Mouse (Mus musculus) lung, postnatal 0 days (tissue): ENCODE data around the gene Pecr. TPM values are rescaled to one million over a fixed set of nuclear protein-coding genes. Genes with fewer than 3 reads are reported as not detected.
"Not testable (repeated sequence)": the region's sequence is repeated elsewhere in the genome, so short reads cannot be mapped to it uniquely, and the experiment has no call there.

Experiments
- ATAC-seq: fragments of 200-750 bp; cut with Nextera tagmentation; 2 replicates; pipeline ENCODE4 v1.8.0; 2017; ENCODE audit warnings: moderate library complexity
- DNase-seq: peaks from one replicate; pipeline ENCODE4 v3.0.0-alpha.2; 2016; ENCODE audit warnings: low spot score
- H3K27ac ChIP-seq: fragments of 300-500 bp; sonication (generic); 2 replicates; pipeline ENCODE4 v1.5.1; 2014; ENCODE audit warnings: antibody characterized with exemption, mild to moderate bottlenecking, low read length, mixed read lengths
- H3K27me3 ChIP-seq: fragments of 300-500 bp; sonication (generic); replicated peaks from 2 replicates; pipeline ENCODE4 v1.6.1; 2014; ENCODE audit warnings: low read length, mixed read lengths; ENCODE audit not compliant: insufficient read depth
- H3K36me3 ChIP-seq: fragments of 300-500 bp; sonication (generic); 2 replicates; pipeline ENCODE4 v1.6.1; 2014; ENCODE audit warnings: low read length, mixed read lengths; ENCODE audit not compliant: insufficient read depth
- H3K4me1 ChIP-seq: fragments of 300-500 bp; sonication (generic); 2 replicates; pipeline ENCODE4 v1.6.1; 2014; ENCODE audit warnings: antibody characterized with exemption, low read depth, low read length, mixed read lengths; ENCODE audit not compliant: insufficient read depth
- H3K4me2 ChIP-seq: fragments of 300-500 bp; sonication (generic); replicated peaks from 2 replicates; pipeline ENCODE4 v1.6.1; 2014; ENCODE audit warnings: low read depth, mild to moderate bottlenecking, low read length, moderate library complexity, mixed read lengths
- H3K4me3 ChIP-seq: fragments of 300-500 bp; sonication (generic); 2 replicates; pipeline ENCODE4 v1.5.1; 2014; ENCODE audit warnings: low read depth, low read length
- H3K9ac ChIP-seq: fragments of 300-500 bp; sonication (generic); replicated peaks from 2 replicates; pipeline ENCODE4 v1.6.1; 2014; ENCODE audit warnings: low read depth, mild to moderate bottlenecking
- H3K9me3 ChIP-seq: fragments of 300-500 bp; sonication (generic); 2 replicates; pipeline ENCODE4 v1.6.1; 2016; ENCODE audit warnings: low read length, mixed read lengths
- CTCF ChIP-seq: IDR thresholded peaks from 2 replicates; pipeline ENCODE4 v1.5.1; 2016; ENCODE audit warnings: antibody characterized with exemption, mild to moderate bottlenecking
- EP300 ChIP-seq: IDR thresholded peaks from 2 replicates; pipeline ENCODE4 v1.6.1; 2016; ENCODE audit warnings: antibody characterized with exemption, mild to moderate bottlenecking, control low read depth
- WGBS: fragments of 180-500 bp; shearing (Covaris S2); extraction: QIAGEN DNeasy Blood & Tissue Kit; methylation state at CpG from one replicate; pipeline ENCODE4 v1.1.7; 2014; 5-methylcytosine and 5-hydroxymethylcytosine counted together
- polyA plus RNA-seq: library from polyadenylated mRNA; unstranded; fragments of >200 nt; fragmentation: Nextera tagmentation; extraction: Ambion mirVana; gene quantifications from 2 replicates; pipeline ENCODE4 v1.2.1, GENCODE M21; 2015

Gene Pecr
- polyA plus RNA-seq, 1 experiment from 2014 or later: 12.0 TPM

GRCm38 (mm10) chr1:72254545-72255061 lies 29.5 kb downstream of the Pecr start:
- peak overlapping the region; percentile 80 for H3K27ac ChIP-seq
- peaks cover 2% of the 10 kb centered on the region; the same call in 1 of the 2 replicates for H3K4me1 ChIP-seq
- H3K4me3 ChIP-seq: peak overlapping the region; percentile 41
- TF ChIP-seq CTCF (peak; percentile 46), EP300 (no peak)
- DNase-seq (peak; percentile 93), ATAC-seq (peak; percentile 96)
- peak overlapping the region; percentile 52; the same call in 1 of the 2 replicates for H3K9ac ChIP-seq
- no peaks in the 10 kb centered on the region for H3K9me3 ChIP-seq
- no peaks in the 10 kb centered on the region for H3K36me3 ChIP-seq
- H3K4me2 ChIP-seq: peak overlapping the region; percentile 65
- H3K27me3 ChIP-seq: no peaks in the 10 kb centered on the region
- 5% methylated on average over 35 of the region's 35 CpGs for WGBS

DNA sequence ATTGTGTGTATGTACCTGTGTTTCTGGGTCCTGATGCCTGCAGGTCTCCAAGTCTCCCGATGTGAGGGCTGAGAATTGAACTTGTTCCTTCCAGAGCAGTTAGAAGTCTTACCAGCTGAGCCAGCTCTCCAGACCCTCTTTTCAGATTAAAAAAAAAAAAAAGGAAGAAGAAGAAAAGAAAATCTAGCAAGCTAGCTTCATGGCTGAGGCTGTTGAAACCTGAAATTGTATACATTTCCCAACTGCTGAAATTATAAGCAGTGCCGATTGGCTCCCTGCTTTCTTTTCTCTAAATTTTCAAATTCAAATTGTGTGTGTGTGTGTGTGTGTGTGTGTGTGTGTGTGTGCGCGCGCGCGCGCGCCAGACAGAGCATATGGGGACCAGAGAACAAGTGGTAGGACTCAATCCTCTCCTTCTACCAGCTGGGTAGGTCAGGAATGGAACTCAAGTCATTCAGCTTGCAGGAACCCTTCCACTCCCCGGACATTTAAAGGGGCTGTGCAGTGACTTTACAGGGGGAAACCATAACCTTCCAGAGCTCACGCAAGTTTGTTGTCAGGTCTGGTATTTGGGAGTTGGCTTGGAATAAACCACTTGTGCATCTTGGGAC lies 30.1 kb downstream of the Pecr start:
- Histone ChIP-seq H3K4me1 (peaks cover 2% of the 10 kb centered on the region; the same call in 1 of the 2 replicates), H3K9me3 (no peaks in the 10 kb centered on the region), H3K4me2 (peak overlapping the region; percentile 65), H3K36me3 (no peaks in the 10 kb centered on the region), H3K27me3 (no peaks in the 10 kb centered on the region), H3K27ac (peak overlapping the region; percentile 80; the same call in 1 of the 2 replicates), H3K4me3 (peak overlapping the region; percentile 41), H3K9ac (no peak overlapping the region)
- 26% methylated on average over 11 of the region's 11 CpGs for WGBS
- TF ChIP-seq EP300 (no peak), CTCF (no peak)
- ATAC-seq (peak; percentile 23), DNase-seq (peak; percentile 19)

- Histone ChIP-seq H3K4me2 (no peak overlapping the region), H3K4me3 (no peak overlapping the region), H3K27ac (no peak overlapping the region), H3K9me3 (no peaks in the 10 kb centered on the region), H3K9ac (no peak overlapping the region), H3K36me3 (no peaks in the 10 kb centered on the region), H3K27me3 (no peaks in the 10 kb centered on the region), H3K4me1 (peaks cover 2% of the 10 kb centered on the region; the same call in 1 of the 2 replicates)
- ATAC-seq (no peak), DNase-seq (no peak)
- TF ChIP-seq EP300 (no peak), CTCF (no peak)
- 87% methylated on average over 1 of the region's 1 CpGs for WGBS
These were observed 32.3 kb downstream of the Pecr start for GRCm38 (mm10) chr1:72251806-72252205.

- WGBS: 48% methylated on average over 9 of the region's 9 CpGs
- not testable (repeated sequence) for H3K27me3 ChIP-seq, H3K36me3 ChIP-seq, H3K4me2 ChIP-seq, H3K9me3 ChIP-seq, H3K4me3 ChIP-seq, H3K4me1 ChIP-seq, ATAC-seq, H3K27ac ChIP-seq, H3K9ac ChIP-seq, DNase-seq
These were observed 35.8 kb downstream of the Pecr start for GRCm38 (mm10) chr1:72248226-72248737.

DNA sequence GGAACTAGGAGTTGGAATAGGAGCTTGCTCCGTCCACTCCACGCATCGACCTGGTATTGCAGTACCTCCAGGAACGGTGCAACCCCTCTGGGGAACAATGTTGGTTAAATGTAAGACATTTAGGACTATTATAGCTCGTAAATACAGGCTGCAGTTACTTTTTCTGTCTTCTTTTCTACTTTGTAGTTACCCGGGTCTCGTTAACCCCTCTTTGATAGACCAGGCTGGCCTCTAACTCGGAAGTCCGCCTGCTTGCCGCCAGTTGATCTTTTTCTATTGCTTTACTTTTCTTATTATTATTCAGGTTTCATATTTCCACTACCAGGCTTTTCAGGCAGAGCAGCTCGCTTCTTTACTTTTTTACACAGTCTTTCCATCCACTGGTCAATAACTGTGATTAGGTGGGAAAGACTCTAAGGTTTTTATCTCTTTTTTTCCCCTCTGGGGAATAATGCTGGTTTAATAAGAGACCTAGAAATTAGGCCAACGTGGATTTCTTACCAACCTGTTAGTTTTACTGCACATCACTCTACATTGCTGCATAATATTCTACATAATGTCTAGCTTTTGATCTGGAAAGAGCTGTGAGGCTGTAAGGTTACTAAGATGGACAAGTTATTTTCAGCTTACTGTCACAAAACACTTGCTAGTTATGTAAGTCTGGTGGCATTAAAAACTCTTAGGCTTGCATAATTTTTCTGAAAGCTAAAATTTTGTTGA lies 39.6 kb downstream of the Pecr start:
- Histone ChIP-seq H3K9me3 (no peaks in the 10 kb centered on the region), H3K27me3 (no peaks in the 10 kb centered on the region), H3K4me2 (peak overlapping the region; percentile 64), H3K27ac (peak overlapping the region; percentile 98), H3K4me1 (no peaks in the 10 kb centered on the region), H3K9ac (peak overlapping the region; percentile 98), H3K36me3 (no peaks in the 10 kb centered on the region), H3K4me3 (peak overlapping the region; percentile 49)
- WGBS: 2% methylated on average over 12 of the region's 12 CpGs
- TF ChIP-seq EP300 (no peak), CTCF (no peak)
- DNase-seq (peak; percentile 74), ATAC-seq (peak; percentile 66; the same call in 1 of the 2 replicates)

DNA sequence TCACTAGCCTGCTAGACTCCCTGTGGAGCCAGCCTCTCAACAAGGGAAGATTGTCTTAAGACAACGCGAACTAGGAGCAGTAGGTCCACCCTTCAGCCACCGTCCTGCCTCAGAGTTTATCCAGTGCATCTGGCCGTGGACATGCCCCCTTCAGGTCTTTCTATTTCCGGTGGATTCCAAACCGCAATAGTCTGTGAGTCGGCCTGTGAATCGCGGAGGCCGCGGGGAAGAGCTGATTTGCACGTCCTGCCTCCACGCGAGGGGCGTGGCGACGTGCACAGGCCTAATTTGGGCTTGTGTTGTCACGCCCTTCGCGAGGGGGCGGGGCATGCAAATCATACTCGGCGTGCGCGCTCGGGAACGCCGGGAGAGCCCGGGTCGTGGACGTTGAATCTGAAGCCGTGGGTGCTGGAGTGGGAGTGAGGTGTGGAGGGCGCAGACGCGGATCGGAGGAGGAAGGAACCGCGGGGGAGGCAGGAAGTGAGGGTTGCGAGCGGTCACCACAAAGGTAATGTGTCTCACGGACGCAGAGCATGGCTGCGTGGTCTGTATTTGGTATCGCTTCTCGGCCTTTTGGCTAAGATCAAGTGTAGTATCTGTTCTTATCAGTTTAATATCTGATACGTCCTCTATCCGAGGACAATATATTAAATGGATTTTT lies 40.3 kb downstream of the Pecr start:
- no peaks in the 10 kb centered on the region for H3K4me1 ChIP-seq
- peak overlapping the region; percentile 49 for H3K4me3 ChIP-seq
- no peaks in the 10 kb centered on the region for H3K36me3 ChIP-seq
- peak; percentile 97 for DNase-seq
- under 1% methylated on average over 44 of the region's 47 CpGs for WGBS
- no peaks in the 10 kb centered on the region for H3K9me3 ChIP-seq
- peak overlapping the region; percentile 98 for H3K9ac ChIP-seq
- peak overlapping the region; percentile 98 for H3K27ac ChIP-seq
- peak; percentile 98 for ATAC-seq
- no peaks in the 10 kb centered on the region for H3K27me3 ChIP-seq
- peak overlapping the region; percentile 64 for H3K4me2 ChIP-seq
- TF ChIP-seq EP300 (0 out of 2 replicates have a peak, but pooled peaks have one; percentile 20), CTCF (peak; percentile 20; the same call in 1 of the 2 replicates)
